Mouse (Mus musculus) CH12.LX (cell line): ENCODE data around the gene Os9. TPM values are rescaled to one million over a fixed set of nuclear protein-coding genes. Genes with fewer than 3 reads are reported as not detected.
A peak's percentile ranks its signal among the peaks of the same experiment; 100 is the strongest.

Source experiments
- DNase-seq: peaks from one replicate; pipeline ENCODE4 v3.0.0-alpha.2; 2013; ENCODE audit errors: extremely low read depth
- H3K27ac ChIP-seq: 2 replicates; pipeline ENCODE4 v1.5.1; 2012; ENCODE audit warnings: low read depth, mild to moderate bottlenecking, control low read depth, moderate library complexity; ENCODE audit not compliant: insufficient read depth
- H3K27me3 ChIP-seq: replicated peaks from 2 replicates; pipeline ENCODE3; 2012; ENCODE audit warnings: inconsistent platforms
- H3K36me3 ChIP-seq, 2 experiments: replicated peaks in 1 of 2; 2 replicates each; pipeline versions ENCODE3 to v1.6.1; 2012; ENCODE audit warnings: inconsistent platforms in 1 of 2, low read length in 1 of 2, mild to moderate bottlenecking in 1 of 2, mixed read lengths in 1 of 2, moderate library complexity in 1 of 2; ENCODE audit not compliant: control insufficient read depth in 1 of 2, insufficient read depth in 1 of 2
- H3K4me1 ChIP-seq, 2 experiments: 2 replicates each; pipeline ENCODE4 v1.6.1; 2012; ENCODE audit warnings: inconsistent platforms in 1 of 2, moderate library complexity in 1 of 2; ENCODE audit not compliant: insufficient read depth in 2 of 2, control insufficient read depth in 1 of 2
- H3K4me2 ChIP-seq: 2 replicates; pipeline ENCODE4 v1.6.1; 2012; ENCODE audit warnings: low read depth, mild to moderate bottlenecking, control low read depth; ENCODE audit not compliant: poor library complexity, insufficient read depth, severe bottlenecking
- H3K4me3 ChIP-seq, 3 experiments: fragments of 150-350 bp in 1 of 3; sonication (generic) in 1 of 3; replicated peaks in 1 of 3; 2 replicates each; pipeline versions ENCODE3 to v1.5.1; 2011 to 2012; ENCODE audit warnings: low read depth in 2 of 3, low read length in 2 of 3, mild to moderate bottlenecking in 2 of 3, moderate library complexity in 2 of 3, control low read depth in 1 of 3, improper control_type of control experiment in 1 of 3, inconsistent platforms in 1 of 3, mixed read lengths in 1 of 3; ENCODE audit not compliant: poor library complexity in 1 of 3
- H3K79me2 ChIP-seq: replicated peaks from 2 replicates; pipeline ENCODE4 v1.6.1; 2012; ENCODE audit warnings: mild to moderate bottlenecking, moderate library complexity; ENCODE audit not compliant: control insufficient read depth, poor library complexity, insufficient read depth, severe bottlenecking; ENCODE audit errors: extremely low read depth
- H3K9ac ChIP-seq: 2 replicates; pipeline ENCODE4 v1.6.1; 2012; ENCODE audit warnings: low read depth, mild to moderate bottlenecking, control low read depth, moderate library complexity; ENCODE audit not compliant: insufficient read depth
- H3K9me3 ChIP-seq: replicated peaks from 2 replicates; pipeline ENCODE3; 2012; ENCODE audit warnings: low read length, inconsistent platforms, mixed read lengths
- CTCF ChIP-seq, 2 experiments: IDR thresholded peaks in 1 of 2; conservative IDR thresholded peaks in 1 of 2; 2 replicates each; pipeline ENCODE4 v1.5.1; 2011 to 2012; ENCODE audit warnings: low read depth in 2 of 2, low read length in 2 of 2, improper control_type of control experiment in 1 of 2, inconsistent platforms in 1 of 2, mild to moderate bottlenecking in 1 of 2, moderate library complexity in 1 of 2
- ELF1 ChIP-seq: IDR thresholded peaks from 2 replicates; pipeline ENCODE4 v1.6.1; 2014; ENCODE audit warnings: low read depth, mild to moderate bottlenecking, inconsistent platforms, low read length, improper control_type of control experiment
- EP300 ChIP-seq: IDR thresholded peaks from 2 replicates; pipeline ENCODE4 v1.6.1; 2011; ENCODE audit warnings: low read length, improper control_type of control experiment
- ETS1 ChIP-seq: conservative IDR thresholded peaks from 2 replicates; pipeline ENCODE4 v1.6.1; 2012; ENCODE audit warnings: low read depth, mild to moderate bottlenecking, inconsistent platforms, low read length, improper control_type of control experiment, moderate library complexity
- IRF4 ChIP-seq: IDR thresholded peaks from 2 replicates; pipeline ENCODE4 v1.6.1; 2014; ENCODE audit warnings: low read depth, mild to moderate bottlenecking, inconsistent platforms, low read length, improper control_type of control experiment
- MYC ChIP-seq: IDR thresholded peaks from 2 replicates; pipeline ENCODE4 v1.6.1; 2011; ENCODE audit warnings: low read depth, mild to moderate bottlenecking, improper control_type of control experiment, low read length
- NRF1 ChIP-seq: IDR thresholded peaks from 2 replicates; pipeline ENCODE4 v1.6.1; 2014; ENCODE audit warnings: low read depth, mild to moderate bottlenecking, inconsistent platforms, low read length, improper control_type of control experiment, moderate library complexity
- POLR2A ChIP-seq: IDR thresholded peaks from 2 replicates; pipeline ENCODE4 v1.6.1; 2011; ENCODE audit warnings: low read depth, mild to moderate bottlenecking, improper control_type of control experiment, low read length
- RAD21 ChIP-seq: IDR thresholded peaks from 2 replicates; pipeline ENCODE4 v1.6.1; 2011; ENCODE audit warnings: low read depth, mild to moderate bottlenecking, low read length, improper control_type of control experiment, moderate library complexity
- ZC3H11A ChIP-seq: IDR thresholded peaks from 2 replicates; pipeline ENCODE4 v1.6.1; 2012; ENCODE audit warnings: low read depth, mild to moderate bottlenecking, inconsistent platforms, low read length, improper control_type of control experiment
- dilution Hi-C: fragments of 300-500 bp; cut with MboI; formaldehyde crosslinking; loops from 2 replicates; pipeline ENCODE4 v1.14.3; 2020; ENCODE audit warnings: low sequenced_read_pairs; ENCODE audit not compliant: extremely low pct_unique_long_range_greater_than_20kb, extremely low pct_ligation_motif_present
- in situ Hi-C: fragments of 300-500 bp; cut with MboI; formaldehyde crosslinking; loops from 3 replicates; pipeline ENCODE4 v1.14.3; 2019; ENCODE audit warnings: low sequenced_read_pairs, low pct_ligation_motif_present, low pct_unique_long_range_greater_than_20kb, mixed read lengths
- polyA plus RNA-seq: library from polyadenylated mRNA; unstranded; fragments of >175 nt; gene quantifications from 2 replicates; pipeline ENCODE4 v1.2.1, GENCODE M21; 2012; ENCODE audit warnings: low read depth; ENCODE audit not compliant: insufficient read length
- total RNA-seq, 2 experiments: library from RNA; depleted of rRNA; stranded (reverse); fragments of 300-350 nt in 1 of 2; fragments of >200 nt in 1 of 2; gene quantifications; 2 replicates each; pipeline ENCODE4 v1.2.3; 2012 to 2014

Gene Os9
- total and polyA plus RNA-seq, 3 experiments: 42.8 to 82.7 (median 61.9) TPM

GRCm38 (mm10) chr10:127114408-127114807, 6.5 kb downstream of the Os9 start:
- Histone ChIP-seq H3K9ac (no peak overlapping the region), H3K9me3 (no peaks in the 10 kb centered on the region), H3K27me3 (no peaks in the 10 kb centered on the region), H3K4me2 (no peak overlapping the region), H3K27ac (no peak overlapping the region), H3K79me2 (no peaks in the 10 kb centered on the region), H3K36me3 (peaks cover 51 to 84% of the 10 kb centered on the region in 2 experiments), H3K4me3 (no peak overlapping the region), H3K4me1 (peaks cover 0 to 14% of the 10 kb centered on the region in 2 experiments; a peak in 2 of 4 replicates)
- dilution Hi-C loops: no loop called here
- TF ChIP-seq IRF4 (peak; percentile 40; the same call in 1 of the 2 replicates), ZC3H11A (no peak), POLR2A (no peak)
- in situ Hi-C loops: no loop called here
- no peak for DNase-seq

- Histone ChIP-seq H3K27ac (no peak overlapping the region), H3K9me3 (no peaks in the 10 kb centered on the region)
- in situ Hi-C loops: no loop called here
- TF ChIP-seq NRF1 (no peak), CTCF (conservative IDR thresholded peaks at IDR 0.05 in 1 of 2, IDR thresholded peaks at IDR 0.05 in 1 of 2; ENCODE audit: low read depth in 2 of 2, low read length in 2 of 2) (peak; percentile 6 to 55; a peak in 2 of 4 replicates)
- TF ChIP-seq, all 38 proteins: peak for 1
- Histone ChIP-seq H3K36me3 (peaks cover 26 to 74% of the 10 kb centered on the region in 2 experiments), H3K4me3 (no peak overlapping the region), H3K79me2 (no peaks in the 10 kb centered on the region), H3K27me3 (no peaks in the 10 kb centered on the region), H3K4me2 (no peak overlapping the region), H3K9ac (no peak overlapping the region), H3K4me1 (peaks cover 3 to 23% of the 10 kb centered on the region in 2 experiments; a peak in 3 of 4 replicates)
- dilution Hi-C loops: no loop called here
- no peak for DNase-seq
Observed at GRCm38 (mm10) chr10:127111001-127111887, 9.7 kb downstream of the Os9 start.

GRCm38 (mm10) chr10:127108262-127108583, 12.7 kb downstream of the Os9 start:
- H3K4me3 ChIP-seq: no peak overlapping the region
- H3K4me2 ChIP-seq: no peak overlapping the region
- TF ChIP-seq ETS1: no peak
- TF ChIP-seq NRF1: no peak
- no peak for TF ChIP-seq RAD21
- no peak for TF ChIP-seq MYC
- TF ChIP-seq EP300: no peak
- no peak for TF ChIP-seq ELF1
- no peak overlapping the region for H3K27ac ChIP-seq
- H3K4me1 ChIP-seq: peaks cover 3 to 23% of the 10 kb centered on the region in 2 experiments; a peak in 3 of 4 replicates
- H3K9ac ChIP-seq: no peak overlapping the region
- no peaks in the 10 kb centered on the region for H3K27me3 ChIP-seq
- no peaks in the 10 kb centered on the region for H3K9me3 ChIP-seq
- no peaks in the 10 kb centered on the region for H3K79me2 ChIP-seq
- dilution Hi-C loops: no loop called here
- in situ Hi-C loops: no loop called here
- no peak for DNase-seq
- H3K36me3 ChIP-seq: peaks cover 16 to 70% of the 10 kb centered on the region in 2 experiments
